Mouse (Mus musculus) erythroblast, embryonic 14.5 days (primary cell): ENCODE results near the gene Rangrf. TPM values are rescaled to one million over a fixed set of nuclear protein-coding genes. Genes with fewer than 3 reads are reported as not detected.
A peak's percentile ranks its signal among the peaks of the same experiment; 100 is the strongest.
"Not testable (repeated sequence)": the region's sequence is repeated elsewhere in the genome, so short reads cannot be mapped to it uniquely, and the experiment has no call there.

Experiments used
- H3K27me3 ChIP-seq: 2 replicates; pipeline ENCODE4 v1.6.1; 2012; ENCODE audit warnings: inconsistent platforms; ENCODE audit not compliant: control insufficient read depth
- H3K36me3 ChIP-seq: 2 replicates; pipeline ENCODE4 v1.6.1; 2012; ENCODE audit warnings: mild to moderate bottlenecking, inconsistent platforms; ENCODE audit not compliant: control insufficient read depth
- H3K4me1 ChIP-seq: 2 replicates; pipeline ENCODE4 v1.6.1; 2012; ENCODE audit warnings: inconsistent platforms; ENCODE audit not compliant: control insufficient read depth
- H3K4me3 ChIP-seq: replicated peaks from 2 replicates; pipeline ENCODE3; 2012; ENCODE audit warnings: moderate library complexity, mild to moderate bottlenecking, inconsistent platforms
- H3K9me3 ChIP-seq: 2 replicates; pipeline ENCODE4 v1.6.1; 2012; ENCODE audit warnings: low read length, inconsistent platforms, mixed read lengths; ENCODE audit not compliant: control insufficient read depth
- GATA1 ChIP-seq: IDR thresholded peaks from 2 replicates; pipeline ENCODE4 v1.6.1; 2012; ENCODE audit warnings: low read length, inconsistent platforms, mixed read lengths
- TAL1 ChIP-seq: IDR thresholded peaks from 3 replicates; pipeline ENCODE4 v1.6.1; 2012; ENCODE audit warnings: low read length, inconsistent platforms, mixed read lengths
- polyA plus RNA-seq: library from polyadenylated mRNA; stranded (reverse); fragments of >175 nt; gene quantifications from 2 replicates; pipeline ENCODE4 v1.2.3, GENCODE M21; 2012

The Rangrf gene
- polyA plus RNA-seq, 1 experiment: 0.13 TPM

DNA sequence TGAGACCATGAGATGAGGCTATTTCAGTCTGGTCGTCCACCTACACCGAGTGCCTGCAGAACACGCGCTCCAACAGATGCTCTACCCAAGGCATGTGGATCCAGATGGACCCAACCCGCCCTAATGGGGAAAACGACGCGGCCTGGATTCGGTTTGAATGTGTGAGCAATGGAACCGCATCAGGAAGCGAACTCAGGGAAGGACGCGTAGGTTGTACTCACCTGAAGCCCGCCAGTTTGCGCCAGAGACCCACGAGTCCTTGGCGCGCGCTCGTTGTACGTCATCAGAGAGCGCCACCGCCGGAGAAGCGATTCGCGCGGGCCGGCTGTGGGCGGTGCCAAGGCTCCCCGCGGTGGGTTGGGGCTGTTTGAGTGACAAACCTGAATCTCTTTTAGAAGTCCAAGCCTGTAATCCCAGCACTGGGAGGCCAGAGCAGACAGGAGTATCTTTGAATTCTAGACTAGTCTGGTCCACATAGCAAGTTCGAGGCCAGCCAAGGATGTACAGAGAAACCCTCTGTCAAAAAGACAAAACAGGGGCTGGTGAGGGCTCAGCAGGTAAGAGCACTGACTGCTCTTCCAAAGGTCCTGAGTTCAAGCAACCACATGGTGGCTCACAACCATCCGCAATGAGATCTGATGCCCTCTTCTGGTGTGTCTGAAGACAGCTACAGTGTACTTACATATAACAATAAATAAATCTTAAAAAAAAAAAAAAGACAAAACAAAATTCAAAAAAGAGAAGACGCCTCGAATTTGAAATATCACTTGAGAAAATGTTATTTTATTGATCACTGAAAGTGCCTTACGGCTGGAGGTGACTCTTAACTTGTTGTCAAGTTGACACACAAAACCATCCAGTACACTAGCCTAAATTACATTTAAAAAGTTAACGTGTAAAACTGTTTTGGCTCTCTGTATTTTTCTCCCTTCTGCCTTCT is 33.5 kb upstream of the Rangrf start, which contains the start of gene Pfas:
Pfas (minus strand) TSS at position 279 of the 940 bp plus-strand sequence.
- peak within 1 kb of the TSS; percentile 70 for H3K4me3 ChIP-seq
- H3K36me3 ChIP-seq: peaks cover 24% of the 10 kb centered on the region
- TF ChIP-seq GATA1 (no peak), TAL1 (no peak)
- H3K9me3 ChIP-seq: no peaks in the 10 kb centered on the region
- H3K27me3 ChIP-seq: no peaks in the 10 kb centered on the region
- H3K4me1 ChIP-seq: peaks cover 77% of the 10 kb centered on the region

DNA sequence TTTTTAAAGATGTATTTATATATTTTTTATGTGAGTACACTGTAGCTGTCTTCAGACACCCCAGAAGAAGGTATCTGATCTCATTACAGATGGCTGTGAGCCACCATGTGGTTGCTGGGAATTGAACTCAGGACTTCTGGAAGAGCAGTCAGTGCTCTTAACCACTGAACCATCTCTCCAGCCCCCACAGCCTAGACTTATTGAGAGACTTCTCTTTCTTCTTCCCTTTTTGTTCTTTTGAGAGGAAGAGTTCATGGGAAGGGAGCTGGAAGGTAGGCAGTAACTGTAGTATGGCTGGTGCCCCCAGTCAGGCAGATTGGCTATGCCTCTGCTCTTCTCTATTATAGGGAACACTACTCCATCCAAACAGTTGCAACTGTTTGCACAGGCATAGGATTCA is 31.6 kb upstream of the Rangrf start:
- Histone ChIP-seq H3K36me3 (peaks cover 42% of the 10 kb centered on the region), H3K4me1 (peaks cover 65% of the 10 kb centered on the region), H3K4me3 (peak overlapping the region; percentile 70)
- not testable (repeated sequence) for H3K9me3 ChIP-seq, H3K27me3 ChIP-seq

DNA sequence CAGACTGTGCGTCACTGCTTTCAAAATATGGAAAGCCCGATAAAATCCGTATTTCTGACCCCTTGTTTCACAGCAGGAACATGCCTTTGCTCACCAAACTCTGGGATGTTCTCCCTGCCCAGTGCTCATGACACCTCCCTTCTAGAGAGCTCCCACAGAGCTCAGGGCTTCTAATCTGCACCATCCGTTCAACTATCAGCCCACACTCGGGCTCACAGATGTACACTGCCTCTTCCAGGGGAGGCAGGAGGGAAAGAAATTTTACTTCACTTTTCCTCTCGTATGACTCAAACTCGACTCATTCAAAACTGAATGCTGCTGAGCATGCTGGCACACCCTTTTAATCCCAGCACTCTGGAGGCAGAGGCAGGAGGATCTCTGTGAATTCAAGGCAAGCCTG is 30.2 kb upstream of the Rangrf start:
- Histone ChIP-seq H3K9me3 (no peaks in the 10 kb centered on the region), H3K4me1 (peaks cover 51% of the 10 kb centered on the region), H3K4me3 (peak overlapping the region; percentile 19), H3K27me3 (no peaks in the 10 kb centered on the region), H3K36me3 (peaks cover 56% of the 10 kb centered on the region)
- peak; percentile 31; the same call in 1 of the 3 replicates for TF ChIP-seq TAL1
- TF ChIP-seq GATA1: 0 out of 2 replicates have a peak, but pooled peaks have one; percentile 14

DNA sequence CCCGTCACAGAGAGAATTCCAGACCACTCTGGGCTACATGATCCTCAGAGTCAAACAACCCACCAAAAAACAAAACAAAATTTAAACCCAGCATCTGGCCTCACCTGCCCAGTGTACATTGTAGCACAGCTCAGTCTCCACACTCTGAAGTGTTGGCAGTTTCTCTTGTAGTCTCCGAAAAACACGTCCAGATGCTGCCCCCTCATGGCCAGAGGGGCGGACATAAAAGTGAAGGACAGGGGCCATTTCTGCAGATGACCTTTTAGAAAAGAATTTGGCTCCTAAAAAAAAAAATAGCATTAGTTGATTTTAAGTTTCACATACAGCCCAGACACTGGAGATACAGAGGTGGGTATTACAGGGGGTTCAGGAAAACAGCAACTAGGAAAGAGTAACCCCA is 28.6 kb upstream of the Rangrf start:
- TF ChIP-seq TAL1 (no peak), GATA1 (no peak)
- H3K36me3 ChIP-seq: peaks cover 71% of the 10 kb centered on the region
- H3K27me3 ChIP-seq: no peaks in the 10 kb centered on the region

DNA sequence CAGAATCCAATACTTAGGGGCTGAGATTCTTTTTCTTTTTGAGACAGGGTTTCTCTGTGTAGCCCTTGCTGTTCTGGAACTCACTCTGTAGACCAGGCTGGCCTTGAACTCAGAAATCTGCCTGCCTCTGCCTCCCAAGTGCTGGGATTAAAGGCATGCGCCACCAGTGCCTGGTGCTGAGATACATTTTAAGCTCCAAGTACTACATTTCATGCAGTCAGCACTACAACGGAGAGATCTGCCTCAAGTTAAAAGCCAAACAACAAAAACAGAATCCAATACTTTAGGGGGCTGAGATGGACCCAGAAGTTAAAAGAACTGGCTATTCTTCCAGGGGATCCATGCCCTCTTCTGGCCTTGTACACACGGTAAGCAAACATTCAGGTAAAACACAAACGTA is 27.8 kb upstream of the Rangrf start:
- H3K4me1 ChIP-seq: peaks cover 36% of the 10 kb centered on the region
- not testable (repeated sequence) for H3K9me3 ChIP-seq, H3K27me3 ChIP-seq, H3K4me3 ChIP-seq
- H3K36me3 ChIP-seq: peaks cover 79% of the 10 kb centered on the region

More for the DNA sequence above, 28.6 kb upstream of the Rangrf start:
- Histone ChIP-seq H3K4me1 (peaks cover 43% of the 10 kb centered on the region), H3K4me3 (no peak overlapping the region), H3K9me3 (no peaks in the 10 kb centered on the region)

DNA sequence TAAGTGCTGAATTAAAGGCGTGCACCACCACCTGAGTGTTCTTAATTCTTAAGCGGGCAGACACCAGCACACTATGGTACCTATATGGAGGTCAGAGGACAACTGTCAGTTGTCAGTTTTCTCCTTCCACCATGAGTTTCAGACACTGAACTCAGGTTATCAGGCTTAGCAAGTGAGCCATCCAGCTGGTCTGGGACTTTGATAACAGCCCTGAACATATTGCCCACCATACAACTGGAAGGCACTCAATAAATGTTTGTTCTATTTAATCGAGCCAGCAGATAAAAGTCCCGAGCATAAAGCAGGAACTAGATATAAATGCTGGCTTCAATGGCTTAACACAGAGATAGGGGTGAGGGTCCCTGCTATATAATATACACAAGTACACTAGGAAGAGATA is 22.1 kb upstream of the Rangrf start:
- H3K4me1 ChIP-seq: peaks cover 3% of the 10 kb centered on the region
- H3K36me3 ChIP-seq: peaks cover 98% of the 10 kb centered on the region
- H3K27me3 ChIP-seq: no peaks in the 10 kb centered on the region
- no peak overlapping the region for H3K4me3 ChIP-seq
- H3K9me3 ChIP-seq: no peaks in the 10 kb centered on the region
- TF ChIP-seq GATA1: no peak
- no peak for TF ChIP-seq TAL1

DNA sequence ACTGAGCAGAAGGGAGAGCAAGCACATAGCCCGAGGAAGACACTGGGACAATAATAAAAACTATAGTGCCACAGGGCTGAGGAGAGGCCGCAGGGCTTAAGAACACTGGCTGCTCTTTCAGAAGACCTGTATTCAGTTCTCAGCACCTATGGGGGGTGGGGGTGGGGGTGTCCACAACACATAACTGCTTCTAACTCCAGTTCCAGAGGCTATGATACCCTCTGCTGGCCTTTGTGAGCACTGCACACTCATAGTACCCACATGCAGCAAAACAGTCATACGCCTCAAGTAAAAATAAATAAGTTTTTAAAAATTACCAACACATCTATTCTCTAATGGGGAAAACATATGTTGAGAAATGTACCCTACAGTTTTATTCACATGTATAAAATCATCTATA is 19.4 kb upstream of the Rangrf start:
- Histone ChIP-seq H3K27me3 (no peaks in the 10 kb centered on the region), H3K9me3 (no peaks in the 10 kb centered on the region), H3K36me3 (peaks cover 99% of the 10 kb centered on the region), H3K4me3 (no peak overlapping the region), H3K4me1 (peaks cover 3% of the 10 kb centered on the region)
- TF ChIP-seq GATA1 (no peak), TAL1 (no peak)

DNA sequence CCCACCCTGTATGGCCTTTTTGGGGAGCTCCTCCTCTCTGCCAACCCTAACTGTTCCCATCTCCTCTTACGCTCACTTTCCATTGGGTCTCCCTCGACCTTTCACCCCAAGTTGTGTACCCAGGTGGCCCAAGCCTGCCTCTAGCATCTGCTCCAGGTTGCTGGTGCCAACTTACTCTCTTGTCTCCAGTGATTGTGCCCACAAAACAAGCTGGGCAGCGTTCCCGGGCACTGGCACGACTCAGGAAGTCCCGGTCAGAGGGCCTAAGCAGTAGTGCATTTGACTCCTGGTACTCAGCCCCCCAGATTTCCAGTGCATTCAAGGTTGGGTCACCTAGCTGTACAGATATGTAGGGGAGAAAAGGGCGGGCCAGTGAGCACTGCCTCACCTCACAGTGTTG is 18.1 kb upstream of the Rangrf start:
- TF ChIP-seq TAL1 (no peak), GATA1 (no peak)
- Histone ChIP-seq H3K36me3 (peaks cover 98% of the 10 kb centered on the region), H3K27me3 (no peaks in the 10 kb centered on the region), H3K4me1 (peaks cover 3% of the 10 kb centered on the region), H3K4me3 (no peak overlapping the region), H3K9me3 (no peaks in the 10 kb centered on the region)

DNA sequence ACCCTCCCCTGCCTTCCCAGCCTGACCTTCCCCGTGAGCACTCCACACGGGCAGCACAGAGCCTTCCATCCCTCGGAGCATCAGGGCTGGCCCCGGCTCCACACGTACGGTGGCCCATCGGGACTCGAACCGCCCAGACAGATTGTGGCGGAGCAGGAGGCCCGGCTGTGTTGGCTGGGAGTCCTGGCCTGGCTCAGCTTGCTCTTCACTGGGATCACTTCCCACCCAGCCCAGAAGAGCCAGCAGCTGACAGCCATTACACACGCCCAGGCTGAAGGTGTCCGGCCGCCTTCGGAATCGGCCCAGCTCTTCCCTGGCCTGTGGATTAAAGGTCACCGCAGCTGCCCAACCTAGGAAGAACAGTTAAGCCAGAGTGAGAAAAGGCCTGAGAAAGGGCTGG is 13.4 kb upstream of the Rangrf start:
- no peak for TF ChIP-seq TAL1
- no peak for TF ChIP-seq GATA1
- Histone ChIP-seq H3K4me3 (no peak overlapping the region), H3K9me3 (no peaks in the 10 kb centered on the region), H3K27me3 (no peaks in the 10 kb centered on the region), H3K36me3 (peaks cover 81% of the 10 kb centered on the region), H3K4me1 (no peaks in the 10 kb centered on the region)

DNA sequence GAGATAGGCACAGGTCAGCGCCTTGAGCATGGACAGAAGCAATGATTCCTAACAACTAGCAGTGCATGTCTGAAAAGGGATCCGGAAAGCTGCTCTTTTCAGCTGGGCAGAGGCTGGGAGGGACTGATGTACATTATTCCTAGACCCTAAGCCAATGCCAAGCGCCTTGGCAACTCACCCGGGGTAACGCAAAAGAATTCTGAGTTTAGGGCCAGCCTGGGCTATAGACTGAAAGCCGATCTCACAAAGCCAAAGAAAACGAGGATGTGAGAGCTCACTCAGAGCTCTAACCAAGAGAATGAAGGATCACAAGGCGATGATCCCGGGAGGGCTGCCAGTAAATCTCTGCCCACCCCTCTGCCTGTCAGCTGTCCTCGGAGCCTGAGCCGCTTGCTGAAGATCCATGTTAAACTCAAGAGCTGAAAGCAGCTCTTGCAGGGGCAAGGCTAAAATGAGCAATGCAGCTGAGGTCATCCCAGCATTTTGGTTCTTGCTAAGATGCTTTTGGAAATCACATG is 12.4 kb upstream of the Rangrf start:
- H3K27me3 ChIP-seq: no peaks in the 10 kb centered on the region
- H3K9me3 ChIP-seq: no peaks in the 10 kb centered on the region
- H3K36me3 ChIP-seq: peaks cover 72% of the 10 kb centered on the region
- no peaks in the 10 kb centered on the region; the same call in 1 of the 2 replicates for H3K4me1 ChIP-seq
- TF ChIP-seq GATA1 (no peak), TAL1 (no peak)
- no peak overlapping the region for H3K4me3 ChIP-seq
